Mouse (Mus musculus) hindbrain, embryonic 14.5 days (tissue): ENCODE data around the gene Babam2. TPM values are rescaled to one million over a fixed set of nuclear protein-coding genes. Genes with fewer than 3 reads are reported as not detected.

Experiments
- ATAC-seq: fragments of 200-750 bp; cut with Nextera tagmentation; 2 replicates; pipeline ENCODE4 v1.8.0; 2017; ENCODE audit warnings: moderate number of reproducible peaks, mild to moderate bottlenecking, moderate TSS enrichment, moderate library complexity; ENCODE audit not compliant: low FRiP score
- DNase-seq: peaks from one replicate; pipeline ENCODE4 v3.0.0-alpha.2; 2015; ENCODE audit warnings: low spot score
- H3K27ac ChIP-seq: fragments of 300-500 bp; sonication (generic); 2 replicates; pipeline ENCODE4 v1.5.1; 2014; ENCODE audit warnings: mild to moderate bottlenecking, moderate library complexity
- H3K27me3 ChIP-seq: fragments of 300-500 bp; sonication (generic); 2 replicates; pipeline ENCODE4 v1.6.1; 2014; ENCODE audit warnings: mild to moderate bottlenecking, low read length, mixed read lengths; ENCODE audit not compliant: control insufficient read depth, insufficient read depth
- H3K36me3 ChIP-seq: fragments of 300-500 bp; sonication (generic); replicated peaks from 2 replicates; pipeline ENCODE4 v1.6.1; 2014; ENCODE audit not compliant: control insufficient read depth, insufficient read depth
- H3K4me1 ChIP-seq: fragments of 300-500 bp; sonication (generic); replicated peaks from 2 replicates; pipeline ENCODE4 v1.6.1; 2014; ENCODE audit warnings: antibody characterized with exemption, low read length, mixed read lengths; ENCODE audit not compliant: control insufficient read depth, insufficient read depth
- H3K4me2 ChIP-seq: fragments of 300-500 bp; sonication (generic); replicated peaks from 2 replicates; pipeline ENCODE4 v1.6.1; 2014; ENCODE audit warnings: mild to moderate bottlenecking, moderate library complexity
- H3K4me3 ChIP-seq: fragments of 300-500 bp; sonication (generic); replicated peaks from 2 replicates; pipeline ENCODE4 v1.5.1; 2014; ENCODE audit warnings: mild to moderate bottlenecking, low read length
- H3K9ac ChIP-seq: fragments of 300-500 bp; sonication (generic); 2 replicates; pipeline ENCODE4 v1.6.1; 2014
- H3K9me3 ChIP-seq: fragments of 300-500 bp; sonication (generic); 2 replicates; pipeline ENCODE4 v1.6.1; 2016; ENCODE audit warnings: low read length; ENCODE audit not compliant: control insufficient read depth
- WGBS: fragments of 180-500 bp; shearing (Covaris S2); extraction: QIAGEN DNeasy Blood & Tissue Kit; methylation state at CpG from one replicate; pipeline ENCODE4 v1.1.7; 2014; 5-methylcytosine and 5-hydroxymethylcytosine counted together
- polyA plus RNA-seq: library from polyadenylated mRNA; unstranded; fragments of >200 nt; fragmentation: Nextera tagmentation; extraction: Ambion mirVana; gene quantifications from 2 replicates; pipeline ENCODE4 v1.2.1, GENCODE M21; 2014

Gene Babam2
- polyA plus RNA-seq, 1 experiment from 2014 or later, result 39.8 TPM

- Histone ChIP-seq H3K9me3 (no peaks in the 10 kb centered on the region), H3K27me3 (no peaks in the 10 kb centered on the region), H3K4me1 (no peaks in the 10 kb centered on the region), H3K4me2 (no peak overlapping the region), H3K9ac (no peak overlapping the region), H3K36me3 (no peaks in the 10 kb centered on the region), H3K27ac (no peak overlapping the region), H3K4me3 (no peak overlapping the region)
- WGBS, result 94% methylated on average over 4 of the region's 4 CpGs
- DNase-seq (no peak), ATAC-seq (no peak)
These were observed 312.6 kb downstream of the Babam2 start for GRCm38 (mm10) chr5:32010056-32010455.

GRCm38 (mm10) chr5:32013053-32013452 lies 315.6 kb downstream of the Babam2 start:
- 93% methylated on average over 2 of the region's 2 CpGs for WGBS
- H3K27ac ChIP-seq, result no peak overlapping the region
- no peak overlapping the region for H3K4me2 ChIP-seq
- ATAC-seq (no peak), DNase-seq (no peak)
- no peaks in the 10 kb centered on the region for H3K36me3 ChIP-seq
- H3K9ac ChIP-seq, result no peak overlapping the region
- H3K4me3 ChIP-seq, result no peak overlapping the region
- no peaks in the 10 kb centered on the region for H3K4me1 ChIP-seq
- H3K27me3 ChIP-seq, result no peaks in the 10 kb centered on the region
- H3K9me3 ChIP-seq, result no peaks in the 10 kb centered on the region

- no peak overlapping the region for H3K4me2 ChIP-seq
- no peaks in the 10 kb centered on the region for H3K4me1 ChIP-seq
- no peak overlapping the region for H3K27ac ChIP-seq
- no peak for ATAC-seq
- DNase-seq, result no peak
- H3K9ac ChIP-seq, result no peak overlapping the region
- no peaks in the 10 kb centered on the region for H3K9me3 ChIP-seq
- no peak overlapping the region for H3K4me3 ChIP-seq
- WGBS, result 93% methylated on average over 7 of the region's 7 CpGs
- H3K36me3 ChIP-seq, result no peaks in the 10 kb centered on the region
- H3K27me3 ChIP-seq, result no peaks in the 10 kb centered on the region
These were observed 317.3 kb downstream of the Babam2 start for GRCm38 (mm10) chr5:32014786-32015185.

- DNase-seq (no peak), ATAC-seq (no peak)
- Histone ChIP-seq H3K4me1 (no peaks in the 10 kb centered on the region), H3K27ac (no peak overlapping the region), H3K36me3 (no peaks in the 10 kb centered on the region), H3K4me3 (no peak overlapping the region), H3K27me3 (no peaks in the 10 kb centered on the region), H3K9ac (no peak overlapping the region), H3K4me2 (no peak overlapping the region), H3K9me3 (no peaks in the 10 kb centered on the region)
- WGBS, result 66% methylated on average over 9 of the region's 9 CpGs
These were observed 318.5 kb downstream of the Babam2 start for GRCm38 (mm10) chr5:32015949-32016478.

GRCm38 (mm10) chr5:32017686-32018085 lies 320.2 kb downstream of the Babam2 start:
- Histone ChIP-seq H3K9ac (no peak overlapping the region), H3K4me2 (no peak overlapping the region), H3K27ac (no peak overlapping the region), H3K4me3 (no peak overlapping the region), H3K27me3 (no peaks in the 10 kb centered on the region), H3K36me3 (no peaks in the 10 kb centered on the region), H3K4me1 (no peaks in the 10 kb centered on the region), H3K9me3 (no peaks in the 10 kb centered on the region)
- WGBS, result 77% methylated on average over 3 of the region's 3 CpGs
- DNase-seq (no peak), ATAC-seq (no peak)

- Histone ChIP-seq H3K4me2 (no peak overlapping the region), H3K9me3 (no peaks in the 10 kb centered on the region), H3K27me3 (no peaks in the 10 kb centered on the region), H3K27ac (no peak overlapping the region), H3K36me3 (no peaks in the 10 kb centered on the region), H3K9ac (no peak overlapping the region), H3K4me3 (no peak overlapping the region), H3K4me1 (no peaks in the 10 kb centered on the region)
- WGBS, result 90% methylated on average over 2 of the region's 2 CpGs
- DNase-seq (no peak), ATAC-seq (no peak)
These were observed 320.8 kb downstream of the Babam2 start for GRCm38 (mm10) chr5:32018276-32018675.

GRCm38 (mm10) chr5:32029834-32030433 lies 332.4 kb downstream of the Babam2 start:
- H3K36me3 ChIP-seq, result no peaks in the 10 kb centered on the region
- ATAC-seq (no peak), DNase-seq (no peak)
- no peak overlapping the region for H3K4me3 ChIP-seq
- no peaks in the 10 kb centered on the region for H3K27me3 ChIP-seq
- no peak overlapping the region for H3K4me2 ChIP-seq
- no peak overlapping the region for H3K27ac ChIP-seq
- no peak overlapping the region for H3K9ac ChIP-seq
- 94% methylated on average over 3 of the region's 3 CpGs for WGBS
- no peaks in the 10 kb centered on the region for H3K9me3 ChIP-seq
- H3K4me1 ChIP-seq, result no peaks in the 10 kb centered on the region

GRCm38 (mm10) chr5:32033185-32033584 lies 335.7 kb downstream of the Babam2 start:
- no peak overlapping the region for H3K27ac ChIP-seq
- DNase-seq (no peak), ATAC-seq (no peak)
- H3K4me2 ChIP-seq, result no peak overlapping the region
- H3K9me3 ChIP-seq, result no peaks in the 10 kb centered on the region
- WGBS, result 79% methylated on average over 4 of the region's 4 CpGs
- H3K4me3 ChIP-seq, result no peak overlapping the region
- no peaks in the 10 kb centered on the region for H3K36me3 ChIP-seq
- no peaks in the 10 kb centered on the region for H3K4me1 ChIP-seq
- H3K9ac ChIP-seq, result no peak overlapping the region
- H3K27me3 ChIP-seq, result no peaks in the 10 kb centered on the region

- no peaks in the 10 kb centered on the region for H3K36me3 ChIP-seq
- ATAC-seq, result no peak
- no peak overlapping the region for H3K4me2 ChIP-seq
- no peaks in the 10 kb centered on the region for H3K9me3 ChIP-seq
- H3K27me3 ChIP-seq, result no peaks in the 10 kb centered on the region
- no peak overlapping the region for H3K4me3 ChIP-seq
- H3K27ac ChIP-seq, result no peak overlapping the region
- no peaks in the 10 kb centered on the region for H3K4me1 ChIP-seq
- no peak for DNase-seq
- H3K9ac ChIP-seq, result no peak overlapping the region
These were observed 336.1 kb downstream of the Babam2 start for GRCm38 (mm10) chr5:32033621-32034020.
